Mouse (Mus musculus): ENCODE data around the gene Ces1g.

The Ces1g gene

DNA sequence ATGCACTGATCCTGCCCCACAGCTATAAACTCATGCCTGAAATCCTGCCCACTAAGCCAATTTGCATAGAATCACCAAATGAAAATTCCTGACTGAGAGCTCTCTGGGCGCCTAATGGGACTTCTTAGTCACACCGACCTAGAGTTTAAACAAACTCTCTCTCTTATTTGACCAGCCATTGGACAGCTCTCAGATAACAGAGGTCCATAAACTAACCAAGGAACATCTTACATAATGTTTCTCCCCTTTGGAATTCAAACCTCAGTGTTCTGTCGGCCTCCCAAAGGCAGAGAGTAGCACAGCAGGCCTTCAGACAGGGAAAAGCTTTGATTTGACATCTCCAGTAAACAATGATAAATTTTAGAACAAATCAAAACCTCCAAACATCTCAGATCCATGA is at the start of gene Ces1g:
Gene Ces1g (minus strand): TSS at position 102 of the 400 bp plus-strand sequence.
- DNase-seq (ENCODE audit: low read depth) = no peak

DNA sequence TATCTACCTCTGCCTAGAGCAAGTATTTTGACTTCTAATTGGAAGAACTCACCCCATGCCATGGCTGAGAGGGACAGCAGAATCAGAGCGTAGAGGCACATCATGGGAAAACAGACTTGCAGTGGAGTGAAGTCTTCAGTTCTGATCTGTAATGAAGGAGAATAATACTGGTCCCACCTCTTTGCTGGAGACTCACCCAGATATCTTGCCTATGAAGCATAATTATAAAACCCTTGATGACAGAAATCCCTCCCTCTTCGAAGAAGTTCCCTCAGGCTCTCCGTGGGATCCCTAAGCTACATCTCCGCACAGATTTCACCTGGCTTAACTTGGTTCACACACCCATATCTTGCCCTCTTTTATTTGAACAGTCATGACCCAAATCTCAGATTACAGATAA is 42.5 kb upstream of the Ces1g start, which contains the start of gene Ces1h:
Gene Ces1h (minus strand): TSS at position 101 of the 400 bp plus-strand sequence.
- DNase-seq (ENCODE audit: low read depth) = no peak

DNA sequence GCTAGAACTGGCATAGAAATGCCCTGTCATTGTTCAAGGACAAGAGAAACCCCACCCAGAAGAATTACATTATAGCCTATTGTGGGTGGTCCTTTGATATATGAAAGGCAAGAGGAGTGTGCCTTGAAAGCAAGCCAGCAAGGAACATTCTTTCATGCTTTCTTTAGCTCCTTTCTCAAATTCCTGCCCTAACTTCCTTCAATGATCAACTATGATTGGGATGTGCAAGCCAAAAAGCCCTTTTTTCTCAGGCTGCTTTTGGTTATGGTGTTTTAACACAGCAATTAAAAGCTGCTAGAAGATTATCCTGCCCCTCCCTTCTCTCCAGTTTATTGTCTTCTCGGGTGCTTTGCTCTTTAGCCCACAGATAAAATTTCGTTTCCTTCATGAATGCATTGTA is 32.4 kb upstream of the Ces1g start:
- DNase-seq (ENCODE audit: low read depth) = no peak

DNA sequence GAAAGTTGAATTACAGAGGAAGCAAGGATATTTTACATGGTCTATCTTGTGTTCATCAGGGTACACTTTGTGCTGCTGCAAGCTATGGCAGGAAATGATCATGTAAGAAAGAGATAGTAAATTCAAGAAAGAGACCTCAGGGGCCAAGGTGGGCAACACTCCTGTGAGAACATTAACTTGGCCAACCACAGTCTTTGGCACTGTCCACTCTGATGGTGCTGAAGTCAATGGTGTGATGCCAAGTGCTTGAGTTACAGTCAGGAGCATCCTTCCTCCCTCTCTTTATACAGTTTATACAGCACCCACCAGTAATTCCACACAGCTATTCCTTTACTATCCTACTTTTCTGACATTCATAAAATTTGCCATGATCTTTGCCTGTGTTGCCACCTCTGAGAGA is 23.0 kb upstream of the Ces1g start:
- no peak for DNase-seq (ENCODE audit: low read depth)

DNA sequence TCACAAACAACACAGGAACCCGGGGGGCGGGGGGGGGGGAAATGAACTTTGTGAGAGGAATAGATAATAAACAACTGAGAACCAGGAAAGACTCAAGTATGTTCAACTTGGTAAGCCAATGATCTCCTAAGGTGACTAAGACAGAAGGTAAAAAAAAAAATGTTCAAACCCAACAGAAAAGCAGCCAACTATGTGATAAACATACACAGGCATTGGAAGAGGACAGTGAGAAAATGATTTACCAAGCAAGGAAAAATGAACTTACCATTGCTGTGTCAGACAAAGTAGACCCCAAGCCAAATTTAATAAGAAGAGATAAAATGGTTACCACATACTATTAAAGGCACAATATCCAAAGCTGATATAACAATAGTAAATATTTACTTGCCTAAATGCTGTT is 2.4 kb upstream of the Ces1g start:
- no peak for DNase-seq (ENCODE audit: low read depth)

DNA sequence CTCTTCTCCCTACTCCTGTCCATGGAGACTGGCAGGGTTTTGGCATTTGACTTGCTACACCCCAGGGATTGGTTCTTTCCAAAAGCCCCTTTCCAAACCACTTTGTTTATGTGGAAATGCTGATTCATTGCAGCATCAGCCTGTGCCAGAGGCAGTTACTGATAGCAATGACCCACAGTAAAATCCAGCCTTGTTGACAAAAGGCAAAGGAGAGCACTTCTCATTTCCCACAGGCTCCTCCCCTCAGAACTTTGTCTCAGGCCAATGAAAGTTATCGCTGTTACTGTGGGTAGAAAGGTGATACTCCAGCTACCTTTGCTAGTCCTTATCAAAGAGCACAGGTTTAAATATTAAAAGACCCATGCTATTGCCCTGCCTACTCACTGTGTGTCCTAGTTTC is 4.4 kb downstream of the Ces1g start:
- DNase-seq (ENCODE audit: low read depth) = no peak

DNA sequence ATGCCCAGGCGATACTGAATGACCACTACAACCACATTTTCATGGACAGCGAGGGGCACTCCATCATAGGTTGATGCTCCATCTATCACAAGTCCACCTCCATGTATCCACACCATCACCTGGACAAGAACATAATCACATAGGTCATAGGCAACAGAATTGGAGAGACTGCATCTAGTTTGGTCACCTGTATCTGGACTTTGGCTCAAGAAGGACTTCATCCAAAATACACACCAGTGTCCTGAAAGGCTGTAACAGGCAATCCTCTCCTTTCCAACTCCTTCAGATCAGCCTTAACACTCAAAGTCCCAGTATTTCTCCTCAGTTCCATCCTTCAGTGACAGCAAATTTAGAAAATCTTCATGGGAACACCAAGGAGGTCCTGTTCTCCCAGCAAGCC is 6.0 kb downstream of the Ces1g start:
- no peak for DNase-seq (ENCODE audit: low read depth)

DNA sequence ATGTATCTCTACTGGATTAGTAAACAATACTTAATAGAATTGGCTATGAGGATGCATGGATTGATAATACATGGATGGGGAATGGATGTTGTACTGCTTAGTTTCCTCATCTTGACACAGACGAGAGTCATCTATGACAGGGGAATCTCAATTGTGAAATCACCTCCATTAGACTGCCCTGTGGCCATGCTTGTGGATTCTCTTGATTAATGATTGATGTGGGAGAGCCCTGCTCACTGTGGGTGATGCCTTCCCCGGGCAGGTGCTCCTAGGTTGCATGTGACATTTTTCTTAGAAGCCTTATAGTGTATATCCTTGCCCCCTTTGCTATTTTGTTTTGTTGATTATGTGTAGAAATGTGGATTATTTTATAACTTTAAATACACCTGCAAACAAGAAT is 12.0 kb downstream of the Ces1g start:
- DNase-seq (ENCODE audit: low read depth) = no peak

DNA sequence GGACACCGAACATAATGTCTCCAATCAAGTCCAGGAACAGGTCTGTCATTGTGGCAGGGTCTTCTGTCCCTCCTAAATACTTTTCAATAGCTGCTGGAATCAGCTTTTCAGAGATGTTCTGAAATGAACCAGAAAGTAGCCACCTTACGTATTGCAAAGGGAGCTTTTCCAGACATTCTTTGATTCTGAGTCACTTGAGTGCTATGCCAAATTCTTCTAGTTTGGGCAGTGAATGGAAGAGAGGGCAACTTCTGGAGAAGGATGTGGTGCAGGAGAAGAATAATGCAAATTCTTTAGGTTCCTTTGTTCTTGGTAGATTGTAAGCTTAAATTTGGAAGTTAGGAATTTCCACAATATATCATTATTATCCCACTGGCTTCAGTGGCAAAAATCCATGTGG is 20.1 kb downstream of the Ces1g start:
- no peak for DNase-seq (ENCODE audit: low read depth)

DNA sequence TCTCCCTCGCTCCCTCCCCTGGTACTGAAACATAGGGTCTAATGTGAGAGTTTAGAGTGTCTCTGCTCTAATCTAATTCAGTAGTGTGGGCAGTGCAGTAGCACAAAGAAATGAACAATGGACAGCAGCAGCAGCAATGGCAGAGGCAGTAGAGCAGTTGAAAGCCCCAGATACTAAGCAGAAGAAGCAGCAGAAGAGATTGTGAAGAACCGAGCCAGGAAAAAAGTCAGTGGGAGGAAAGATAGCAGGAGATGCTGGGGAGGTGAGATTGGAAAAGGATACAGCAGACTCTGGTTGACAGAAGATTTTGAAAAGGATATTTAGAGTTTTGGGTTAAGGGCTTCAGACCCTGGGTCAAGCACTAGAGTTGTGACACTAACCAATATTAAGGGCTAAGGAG is 21.6 kb downstream of the Ces1g start:
- DNase-seq (ENCODE audit: low read depth) = no peak

DNA sequence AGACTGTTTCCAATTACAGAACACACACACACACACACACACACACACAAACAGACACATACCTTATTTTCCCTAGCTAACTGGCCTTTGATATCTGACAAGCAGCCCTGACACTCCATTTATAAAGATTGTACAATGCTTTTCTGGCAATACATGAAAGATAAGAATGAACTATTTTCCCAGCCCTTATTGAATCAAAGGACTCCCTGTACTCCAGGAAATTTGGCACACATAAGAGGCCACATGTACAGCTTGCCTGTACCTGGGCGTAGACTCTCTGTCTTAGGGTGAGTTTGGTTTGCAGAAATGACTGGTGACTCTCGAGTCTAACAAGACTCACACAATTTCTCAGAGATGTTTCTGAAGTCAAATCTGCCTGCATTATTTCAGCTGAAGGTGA is 53.2 kb downstream of the Ces1g start:
- no peak for DNase-seq (ENCODE audit: low read depth)

DNA sequence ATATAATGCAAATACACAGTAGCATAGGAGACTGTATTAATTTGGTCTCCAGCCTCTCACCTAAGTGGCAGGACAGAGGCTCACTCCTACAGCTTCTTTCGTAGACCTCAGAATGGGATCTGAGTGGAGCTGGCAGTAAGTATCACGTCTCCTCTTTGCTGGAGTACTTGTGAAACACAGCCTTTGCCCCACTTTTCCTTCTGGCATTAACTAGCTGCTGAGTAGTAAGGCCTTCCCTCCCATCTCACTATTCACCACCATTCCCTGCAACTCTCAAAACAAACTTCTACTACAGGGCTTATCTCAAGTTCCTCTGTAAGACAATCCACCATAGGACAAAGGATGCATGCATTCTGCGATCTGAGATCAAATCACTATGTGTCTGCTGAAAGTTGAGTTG is 54.8 kb downstream of the Ces1g start:
- DNase-seq (ENCODE audit: low read depth) = no peak

DNA sequence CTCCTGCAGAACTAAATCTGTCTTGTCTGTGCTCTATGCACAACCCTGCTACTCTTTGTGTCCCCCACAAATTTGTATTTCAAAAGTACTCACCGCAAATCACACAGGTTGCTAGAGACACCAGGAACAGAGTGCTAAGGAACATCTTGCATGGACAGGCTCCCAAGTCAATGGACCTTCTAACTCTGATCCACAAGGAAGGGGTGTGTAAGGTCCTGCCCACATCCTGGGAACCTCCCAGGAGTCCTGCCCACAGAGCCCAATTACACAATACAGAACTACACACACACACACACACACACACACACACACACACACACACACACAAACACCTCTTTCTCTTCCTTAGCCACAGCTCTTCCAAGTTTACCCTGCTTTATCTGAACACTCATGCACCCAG is 57.6 kb downstream of the Ces1g start, which contains the start of gene Ces1f:
Gene Ces1f (minus strand): TSS at position 192 of the 400 bp plus-strand sequence.
- DNase-seq (ENCODE audit: low read depth) = no peak

DNA sequence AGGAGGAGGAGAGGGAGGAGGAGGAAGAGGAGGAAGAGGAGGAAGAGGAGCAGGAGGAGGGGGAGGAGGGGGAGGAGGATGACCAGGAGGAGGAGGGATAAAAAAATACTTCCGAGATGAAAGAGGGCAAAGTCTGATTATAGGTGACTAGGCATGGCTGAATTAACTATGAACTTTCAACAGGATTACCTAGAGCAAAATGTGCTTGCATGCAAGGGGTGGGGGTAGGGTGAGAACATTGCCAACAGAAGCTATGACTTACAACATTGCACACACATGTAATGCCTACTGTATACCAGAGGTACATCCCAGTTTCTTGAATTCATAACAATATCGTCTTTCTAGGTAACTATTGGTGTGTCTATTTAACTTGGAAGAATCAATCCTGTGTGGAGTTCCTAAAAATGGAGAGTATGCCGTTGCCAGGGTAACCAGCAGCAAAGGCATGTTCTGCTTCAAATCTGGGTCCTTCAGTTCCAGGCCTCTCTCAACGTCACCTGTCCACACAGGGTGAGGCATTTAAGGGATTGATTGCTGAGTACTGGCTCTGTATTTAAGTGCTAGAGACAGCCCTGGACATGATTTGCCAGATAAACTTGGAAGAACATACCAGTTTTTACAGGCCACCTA is 58.8 kb downstream of the Ces1g start:
- DNase-seq (ENCODE audit: low read depth) = no peak

DNA sequence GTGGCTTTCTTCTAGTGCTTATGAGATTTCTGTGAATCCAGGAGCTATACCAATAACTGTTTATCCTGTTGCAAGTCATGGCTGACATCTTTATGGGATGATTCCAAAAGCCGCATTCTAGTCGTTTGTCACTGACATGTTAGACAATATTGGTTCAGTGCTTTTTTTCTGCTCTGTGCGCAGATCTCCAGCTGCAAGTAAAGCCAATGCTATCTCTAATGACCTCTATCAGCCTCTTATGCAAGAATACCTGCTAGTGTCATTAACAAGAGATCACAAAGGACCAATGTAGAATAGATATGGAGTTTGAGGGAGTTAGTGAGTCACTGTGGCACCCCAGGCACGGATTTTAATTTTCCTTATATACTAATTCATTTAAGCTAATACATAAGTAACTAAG is 62.5 kb downstream of the Ces1g start:
- no peak for DNase-seq (ENCODE audit: low read depth)

DNA sequence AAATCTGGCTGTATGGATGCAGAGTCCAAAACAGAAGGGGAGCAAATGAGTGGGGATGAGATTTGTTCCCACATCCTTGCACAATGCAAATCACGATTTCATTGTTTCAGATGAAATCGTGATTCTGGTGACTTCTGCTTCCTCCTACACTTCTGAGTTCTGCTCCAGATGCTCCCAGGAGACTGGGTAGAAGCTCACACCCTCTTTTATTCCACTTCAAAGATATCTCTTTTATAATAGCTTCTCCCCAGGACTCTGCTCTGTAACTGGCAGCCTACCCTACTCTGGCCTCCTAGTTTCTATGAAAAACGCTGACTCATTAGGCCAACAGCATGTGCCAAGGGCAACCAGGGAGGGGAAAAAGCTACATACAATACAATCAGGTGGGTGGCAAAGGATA is 63.8 kb downstream of the Ces1g start:
- no peak for DNase-seq (ENCODE audit: low read depth)

DNA sequence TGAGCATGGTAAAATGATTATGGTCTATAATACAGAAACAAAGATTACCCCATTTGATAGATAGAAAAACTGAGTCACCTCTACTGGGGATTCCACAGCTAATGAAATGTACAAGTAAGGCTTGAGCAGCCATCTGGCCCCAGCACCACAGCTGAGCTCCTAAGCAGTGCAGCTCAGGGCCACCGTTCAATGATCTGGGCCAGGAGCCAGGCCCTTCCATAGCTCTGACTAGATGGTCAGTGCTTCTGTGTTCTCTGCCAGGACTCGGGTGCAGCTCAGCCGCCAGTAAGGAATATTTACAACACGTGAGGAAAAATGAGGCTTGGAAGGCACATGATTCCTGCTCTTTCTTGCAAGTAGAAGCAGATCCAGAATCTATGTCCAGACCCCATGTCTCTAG is 64.4 kb downstream of the Ces1g start:
- DNase-seq (ENCODE audit: low read depth) = no peak

DNA sequence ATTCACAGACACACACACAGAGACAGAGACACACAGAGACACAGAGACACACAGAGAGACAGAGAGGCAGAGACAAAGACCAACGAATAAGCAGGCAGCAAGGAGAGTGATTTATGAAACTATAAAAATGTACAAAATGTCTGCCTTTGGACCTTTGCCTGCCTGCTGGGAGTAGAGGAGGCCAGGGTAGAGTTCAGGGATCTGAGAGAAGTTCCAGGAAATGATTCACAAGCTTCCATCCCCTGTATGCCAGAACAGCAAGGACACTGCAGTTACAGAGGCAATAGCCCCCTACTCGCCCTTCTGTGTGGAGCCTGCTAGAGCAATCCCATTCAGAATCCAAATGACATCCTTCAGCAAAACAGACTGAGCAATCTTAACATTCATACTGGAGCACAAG is 75.7 kb downstream of the Ces1g start:
- no peak for DNase-seq (ENCODE audit: low read depth)

DNA sequence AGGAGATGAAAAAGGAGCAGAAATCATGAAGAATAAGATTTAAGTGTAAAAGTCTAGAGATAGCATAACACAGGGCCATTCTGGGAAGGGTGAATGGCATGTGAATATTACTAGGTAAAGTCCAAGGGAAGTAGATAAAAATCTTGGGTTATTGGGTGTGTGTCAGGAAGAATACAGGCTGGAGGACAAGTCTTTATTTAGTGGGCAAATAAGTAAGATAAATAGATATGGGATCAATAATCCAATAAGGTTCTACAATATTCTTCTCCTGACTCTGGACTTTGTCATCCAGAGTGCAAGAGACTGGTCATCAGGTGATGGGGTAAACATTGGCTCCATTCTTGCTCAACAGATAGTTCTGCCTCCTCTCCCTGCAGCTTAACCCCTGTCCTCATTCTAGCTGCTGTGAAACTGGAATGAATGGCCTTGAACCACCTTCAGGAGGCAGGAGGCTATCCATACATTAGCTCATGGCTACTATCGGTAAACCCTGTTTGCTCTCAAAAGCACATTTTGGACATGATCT is 84.6 kb downstream of the Ces1g start:
- no peak for DNase-seq (ENCODE audit: low read depth)

Measured in c-Kit-positive CD71-positive TER-119-negative erythroid progenitor cells, embryonic 14.5 days (primary cell).